ENCODE assay signal across 9 mouse cellular contexts in genomic region chr10:18210726-18211125, GRCm38 (mm10). TPM values are rescaled to one million over a fixed set of nuclear protein-coding genes. Genes with fewer than 3 reads are reported as not detected.
DNase-seq lines count a peak whose midpoint lies in the region; ATAC-seq lines count a peak whose summit lies in the region.
"Had no signal": no experiment of that assay in that cellular context is flagged by ENCODE, and none has a peak within 500 bp of the region (broad histone marks: within the 10 kb centered on the region; RNA-seq: fewer than 3 reads in every experiment).

Gene Ect2l, minus strand, starts transcription at chr10:18210890.

- H3K27me3 ChIP-seq in embryonic facial prominence, embryonic 15.5 days: no peaks in the 10 kb centered on the region
- H3K27me3 ChIP-seq in hindbrain, embryonic 12.5 days: no peaks in the 10 kb centered on the region

- 0 out of 2 replicates have a peak within 1 kb of the TSS, but pooled peaks have one; percentile 4 for H3K4me2 ChIP-seq in embryonic facial prominence, embryonic 15.5 days (replicated peaks)
- peak within 1 kb of the TSS; percentile 33 for H3K4me2 ChIP-seq in hindbrain, embryonic 12.5 days (replicated peaks)

- no peaks in the 10 kb centered on the region for H3K9me3 ChIP-seq in embryonic facial prominence, embryonic 15.5 days (replicated peaks)
- H3K9me3 ChIP-seq in hindbrain, embryonic 12.5 days (replicated peaks): no peaks in the 10 kb centered on the region

- peak; percentile 22 for DNase-seq in gastrocnemius, adult 18-20 months (ENCODE audit: low spot score)
- no peak for DNase-seq in gastrocnemius, adult 8-10 months (ENCODE audit: low spot score in 2 of 2)
- DNase-seq in MEL-GATA-1-ER (ENCODE audit: extremely low read depth, low read depth): peak; percentile 38
- peak; percentile 51 for DNase-seq in liver
- peak; percentile 61 for DNase-seq in naive thymus-derived CD4-positive, alpha-beta T cell, adult 2 months (ENCODE audit: low read depth)

- no peak within 1 kb of the TSS for H3K4me3 ChIP-seq in embryonic facial prominence, embryonic 15.5 days (replicated peaks)
- no peak within 1 kb of the TSS for H3K4me3 ChIP-seq in hindbrain, embryonic 12.5 days

- no peak within 1 kb of the TSS for H3K9ac ChIP-seq in embryonic facial prominence, embryonic 15.5 days
- no peak within 1 kb of the TSS for H3K9ac ChIP-seq in hindbrain, embryonic 12.5 days

- no peaks in the 10 kb centered on the region for H3K36me3 ChIP-seq in embryonic facial prominence, embryonic 15.5 days
- no peaks in the 10 kb centered on the region for H3K36me3 ChIP-seq in hindbrain, embryonic 12.5 days

- H3K27ac ChIP-seq in embryonic facial prominence, embryonic 15.5 days (replicated peaks): no peak within 1 kb of the TSS
- H3K27ac ChIP-seq in hindbrain, embryonic 12.5 days: no peak within 1 kb of the TSS

- 0 out of 2 replicates have a peak, but pooled peaks have one; percentile 65 for ATAC-seq in embryonic facial prominence, embryonic 15.5 days (ENCODE audit: insufficient number of reproducible peaks, low FRiP score, low TSS enrichment, low read depth)
- peak; percentile 56; the same call in 1 of the 2 replicates for ATAC-seq in hindbrain, embryonic 12.5 days (ENCODE audit: low FRiP score)
- no peak for ATAC-seq in erythroblast, adult 5-6 weeks (replicated peaks; ENCODE audit: low FRiP score, poor library complexity, severe bottlenecking)

- WGBS in embryonic facial prominence, embryonic 15.5 days: 11% methylated on average over 11 of the region's 11 CpGs
- WGBS in hindbrain, embryonic 12.5 days: 11% methylated on average over 11 of the region's 11 CpGs

- H3K4me1 ChIP-seq in embryonic facial prominence, embryonic 15.5 days: peaks cover 8% of the 10 kb centered on the region; the same call in 1 of the 2 replicates
- 0 out of 2 replicates have a peak, but pooled peaks cover 4% of the 10 kb centered on the region for H3K4me1 ChIP-seq in hindbrain, embryonic 12.5 days

RNA-seq across cellular contexts. Expression of gene Ect2l, which starts in this region (rescaled TPM):
- under 1 TPM; 0.14 to 0.30 TPM for total RNA-seq in gastrocnemius, adult 18-20 months (2021)
- under 1 TPM in 3 of 4 experiments, not detected in 1; 0.53 to 0.92 (median 0.62) TPM for total RNA-seq in gastrocnemius, adult 8-10 months (2022)
- 1.0 and 1.2 TPM in 2 replicates for polyA plus RNA-seq in embryonic facial prominence, embryonic 15.5 days (2015; fragmentation: Nextera tagmentation; extraction: Ambion mirVana)
- 0.23 and 0.48 TPM in 2 replicates for polyA plus RNA-seq in hindbrain, embryonic 12.5 days (2016; fragmentation: Nextera tagmentation; extraction: Ambion mirVana)
- not detected in 2 replicates for total RNA-seq in erythroblast, adult 5-6 weeks (2015; ENCODE audit: low replicate concordance)
- not detected in 2 replicates for total RNA-seq in erythroblast, adult 5-6 weeks (2017; ENCODE audit: low replicate concordance)
- total RNA-seq: adrenal gland, adult 18-20 months had no signal

Comparison
In these comparisons a context has a peak if more than half of its experiments do, and no peak if none do; other contexts are left out.
1. Peak in DNase-seq in gastrocnemius, adult 18-20 months; RNA of the gene not detected or under 1 TPM.
2. Peak in ATAC-seq and H3K4me2 ChIP-seq in hindbrain, embryonic 12.5 days; RNA of the gene not detected or under 1 TPM.
3. DNase-seq: peak in MEL-GATA-1-ER (single experiment), liver (single experiment) and naive thymus-derived CD4-positive, alpha-beta T cell, adult 2 months (single experiment); none in gastrocnemius, adult 8-10 months (0 of 2).